Mouse (Mus musculus) embryonic facial prominence, embryonic 12.5 days (tissue): Measurements from ENCODE around the gene Ddx20. TPM values are rescaled to one million over a fixed set of nuclear protein-coding genes. Genes with fewer than 3 reads are reported as not detected.
A peak's percentile ranks its signal among the peaks of the same experiment; 100 is the strongest.

Source experiments
- ATAC-seq: fragments of 200-750 bp; cut with Nextera tagmentation; 2 replicates; pipeline ENCODE4 v1.8.0; 2017; ENCODE audit not compliant: insufficient number of reproducible peaks, insufficient read depth, low FRiP score, low TSS enrichment
- H3K27ac ChIP-seq: fragments of 300-500 bp; sonication (generic); 2 replicates; pipeline ENCODE4 v1.5.1; 2016; ENCODE audit warnings: mild to moderate bottlenecking
- H3K27me3 ChIP-seq: fragments of 300-500 bp; sonication (generic); 2 replicates; pipeline ENCODE4 v1.6.1; 2016; ENCODE audit warnings: mild to moderate bottlenecking, moderate library complexity
- H3K36me3 ChIP-seq: fragments of 300-500 bp; sonication (generic); 2 replicates; pipeline ENCODE4 v1.6.1; 2016; ENCODE audit warnings: mild to moderate bottlenecking
- H3K4me1 ChIP-seq: fragments of 300-500 bp; sonication (generic); 2 replicates; pipeline ENCODE4 v1.6.1; 2016
- H3K4me2 ChIP-seq: fragments of 300-500 bp; sonication (generic); replicated peaks from 2 replicates; pipeline ENCODE4 v1.6.1; 2016; ENCODE audit warnings: mild to moderate bottlenecking, moderate library complexity
- H3K4me3 ChIP-seq: fragments of 300-500 bp; sonication (generic); 2 replicates; pipeline ENCODE4 v1.5.1; 2016; ENCODE audit warnings: mild to moderate bottlenecking
- H3K9ac ChIP-seq: fragments of 300-500 bp; sonication (generic); 2 replicates; pipeline ENCODE4 v1.6.1; 2016; ENCODE audit warnings: mild to moderate bottlenecking, moderate library complexity
- H3K9me3 ChIP-seq: fragments of 300-500 bp; sonication (generic); 2 replicates; pipeline ENCODE4 v1.6.1; 2016; ENCODE audit warnings: mild to moderate bottlenecking, moderate library complexity
- WGBS: fragments of 180-500 bp; shearing (Covaris S2); methylation state at CpG from one replicate; pipeline ENCODE4 v1.1.7; 2016; 5-methylcytosine and 5-hydroxymethylcytosine counted together
- polyA plus RNA-seq: library from polyadenylated mRNA; unstranded; fragments of >200 nt; fragmentation: Nextera tagmentation; extraction: Ambion mirVana; gene quantifications from 2 replicates; pipeline ENCODE4 v1.2.1, GENCODE M21; 2016

The Ddx20 gene
- polyA plus RNA-seq, 1 experiment from 2014 or later, result 45.8 TPM

DNA sequence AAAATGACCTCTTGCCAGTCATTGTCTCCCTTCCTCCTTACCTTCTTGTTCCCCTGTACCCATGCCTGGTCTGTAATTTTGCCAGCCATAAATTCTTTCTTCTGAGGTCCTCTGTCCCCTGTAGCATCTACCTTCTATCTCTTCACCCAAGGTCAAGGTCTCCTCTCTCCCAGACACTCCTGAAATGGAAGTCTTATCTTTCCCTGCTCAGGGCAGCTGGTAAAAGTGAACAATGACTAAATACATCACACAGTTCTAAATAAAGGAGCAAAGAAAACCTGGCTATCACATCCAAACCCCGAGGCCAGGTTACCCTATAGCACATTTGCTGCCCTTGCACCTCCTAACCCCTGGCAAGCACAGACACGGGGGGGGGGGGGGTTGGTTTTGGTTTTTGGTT is 26.8 kb downstream of the Ddx20 start:
- no peak for ATAC-seq
- 52% methylated on average over 2 of the region's 2 CpGs for WGBS
- H3K27ac ChIP-seq, result no peak overlapping the region
- H3K36me3 ChIP-seq, result no peaks in the 10 kb centered on the region
- no peaks in the 10 kb centered on the region for H3K9me3 ChIP-seq
- H3K9ac ChIP-seq, result no peak overlapping the region
- H3K4me1 ChIP-seq, result no peaks in the 10 kb centered on the region
- H3K4me3 ChIP-seq, result no peak overlapping the region
- no peak overlapping the region for H3K4me2 ChIP-seq
- H3K27me3 ChIP-seq, result no peaks in the 10 kb centered on the region

- no peak overlapping the region for H3K4me2 ChIP-seq
- H3K9ac ChIP-seq, result no peak overlapping the region
- no peaks in the 10 kb centered on the region for H3K4me1 ChIP-seq
- no peaks in the 10 kb centered on the region for H3K27me3 ChIP-seq
- H3K4me3 ChIP-seq, result no peak overlapping the region
- no peaks in the 10 kb centered on the region for H3K9me3 ChIP-seq
- no peak overlapping the region for H3K27ac ChIP-seq
- WGBS, result 87% methylated on average over 11 of the region's 11 CpGs
- no peaks in the 10 kb centered on the region for H3K36me3 ChIP-seq
- no peak for ATAC-seq
These were observed 32.3 kb downstream of the Ddx20 start for GRCm38 (mm10) chr3:105655031-105655585.

- Histone ChIP-seq H3K4me1 (no peaks in the 10 kb centered on the region), H3K4me3 (no peak overlapping the region), H3K27me3 (no peaks in the 10 kb centered on the region), H3K27ac (no peak overlapping the region), H3K9ac (no peak overlapping the region), H3K4me2 (no peak overlapping the region), H3K9me3 (no peaks in the 10 kb centered on the region), H3K36me3 (no peaks in the 10 kb centered on the region)
- ATAC-seq, result no peak
- WGBS, result 90% methylated on average over 13 of the region's 13 CpGs
These were observed 33.6 kb downstream of the Ddx20 start for GRCm38 (mm10) chr3:105653544-105654380.

- H3K9ac ChIP-seq, result no peak overlapping the region
- H3K4me2 ChIP-seq, result no peak overlapping the region
- H3K27ac ChIP-seq, result no peak overlapping the region
- H3K4me3 ChIP-seq, result no peak overlapping the region
- H3K9me3 ChIP-seq, result no peaks in the 10 kb centered on the region
- no peaks in the 10 kb centered on the region for H3K27me3 ChIP-seq
- no peaks in the 10 kb centered on the region for H3K4me1 ChIP-seq
- 0 out of 2 replicates have a peak, but pooled peaks have one; percentile 38 for ATAC-seq
- 69% methylated on average over 8 of the region's 8 CpGs for WGBS
- H3K36me3 ChIP-seq, result no peaks in the 10 kb centered on the region
These were observed 38.3 kb downstream of the Ddx20 start for GRCm38 (mm10) chr3:105648889-105649567.

DNA sequence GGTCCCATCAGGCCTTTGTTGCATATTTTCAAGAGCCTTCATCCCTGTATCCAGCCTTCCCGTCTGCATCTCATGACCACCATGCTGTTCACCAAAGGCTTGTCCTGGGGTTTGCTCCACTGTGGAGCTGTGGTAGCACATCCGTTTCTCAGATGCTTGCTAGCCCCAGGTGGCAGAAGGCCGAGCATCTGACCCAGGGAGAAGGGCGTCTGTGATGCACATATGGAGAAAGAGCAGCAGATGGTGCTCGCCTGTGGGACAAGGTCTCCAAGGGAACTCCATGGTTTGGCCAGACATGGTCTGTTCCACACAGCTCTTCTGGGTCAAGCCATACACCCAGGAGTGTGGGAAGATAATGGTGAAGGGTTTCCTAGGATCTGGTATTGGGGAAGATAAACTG is 43.8 kb downstream of the Ddx20 start:
- no peaks in the 10 kb centered on the region for H3K36me3 ChIP-seq
- no peaks in the 10 kb centered on the region for H3K4me1 ChIP-seq
- ATAC-seq, result no peak
- no peak overlapping the region for H3K4me2 ChIP-seq
- no peak overlapping the region for H3K4me3 ChIP-seq
- no peaks in the 10 kb centered on the region for H3K9me3 ChIP-seq
- no peaks in the 10 kb centered on the region for H3K27me3 ChIP-seq
- WGBS, result 73% methylated on average over 5 of the region's 5 CpGs
- no peak overlapping the region for H3K9ac ChIP-seq
- H3K27ac ChIP-seq, result no peak overlapping the region

- WGBS, result 42% methylated on average over 1 of the region's 1 CpGs
- H3K27me3 ChIP-seq, result no peaks in the 10 kb centered on the region
- H3K36me3 ChIP-seq, result no peaks in the 10 kb centered on the region
- no peak overlapping the region for H3K27ac ChIP-seq
- no peak overlapping the region for H3K4me3 ChIP-seq
- no peak overlapping the region for H3K9ac ChIP-seq
- no peak for ATAC-seq
- H3K4me1 ChIP-seq, result no peaks in the 10 kb centered on the region
- no peak overlapping the region for H3K4me2 ChIP-seq
- H3K9me3 ChIP-seq, result no peaks in the 10 kb centered on the region
These were observed 45.2 kb downstream of the Ddx20 start for GRCm38 (mm10) chr3:105642186-105642585.

DNA sequence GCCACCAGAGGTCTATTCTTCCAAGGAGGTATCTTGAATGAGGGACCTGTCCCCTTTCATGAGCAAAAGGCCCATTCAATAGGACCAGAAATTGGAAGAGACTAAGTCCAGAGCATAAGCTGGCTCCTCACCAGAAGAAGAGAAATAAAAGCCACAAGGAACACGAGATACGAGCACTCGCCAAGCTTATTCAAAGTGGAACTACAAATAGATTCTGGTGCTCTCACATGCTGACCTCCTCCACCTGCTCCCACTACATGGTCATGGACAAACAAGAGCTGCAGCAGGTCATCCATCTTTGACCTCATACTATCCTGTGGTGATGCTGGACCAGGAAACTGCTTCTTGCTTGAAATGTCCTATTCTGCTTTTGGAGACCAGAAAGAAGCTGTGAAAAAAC is 54.4 kb downstream of the Ddx20 start:
- Histone ChIP-seq H3K27ac (no peak overlapping the region), H3K4me2 (no peak overlapping the region), H3K9me3 (no peaks in the 10 kb centered on the region), H3K4me3 (no peak overlapping the region), H3K4me1 (no peaks in the 10 kb centered on the region), H3K9ac (no peak overlapping the region), H3K27me3 (no peaks in the 10 kb centered on the region), H3K36me3 (no peaks in the 10 kb centered on the region)
- no peak for ATAC-seq
- WGBS, result 95% methylated on average over 3 of the region's 3 CpGs

DNA sequence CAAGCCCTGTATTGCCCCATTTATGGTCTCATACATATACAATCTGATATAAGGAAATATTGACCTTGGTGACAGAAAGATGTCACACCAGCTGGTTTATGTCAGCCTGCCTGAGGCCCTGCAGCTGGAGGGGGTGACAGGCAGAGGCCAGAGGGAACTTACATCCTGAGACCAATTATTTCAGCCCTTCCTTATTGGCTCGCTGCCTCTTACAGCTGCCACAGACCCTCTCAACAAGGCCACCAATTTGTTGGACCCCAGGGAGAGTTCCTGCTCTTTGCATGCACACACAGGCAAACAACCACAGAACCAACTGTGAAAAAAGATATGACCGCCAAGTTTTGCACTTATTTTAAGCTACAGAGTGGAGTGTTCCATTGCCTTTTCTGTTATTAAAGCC is 55.1 kb downstream of the Ddx20 start:
- WGBS, result 58% methylated on average over 2 of the region's 2 CpGs
- H3K9ac ChIP-seq, result no peak overlapping the region
- H3K4me2 ChIP-seq, result no peak overlapping the region
- no peak overlapping the region for H3K27ac ChIP-seq
- no peaks in the 10 kb centered on the region for H3K36me3 ChIP-seq
- H3K27me3 ChIP-seq, result no peaks in the 10 kb centered on the region
- ATAC-seq, result no peak
- H3K4me1 ChIP-seq, result no peaks in the 10 kb centered on the region
- H3K4me3 ChIP-seq, result no peak overlapping the region
- H3K9me3 ChIP-seq, result no peaks in the 10 kb centered on the region

Other genes with a start within 250 kb of the Ddx20 start
- gene Kcnd3, start 235.2 kb downstream of the Ddx20 start, polyA plus RNA-seq, result 1.0 and 1.1 TPM in 2 replicates
- gene Inka2, start 17.0 kb upstream of the Ddx20 start, polyA plus RNA-seq, result 2.5 and 3.1 TPM in 2 replicates
- gene Rap1a, start 113.8 kb upstream of the Ddx20 start, polyA plus RNA-seq, result 82.1 and 83.4 TPM in 2 replicates
- 0.26 TPM in 1 of 2 replicates, not detected in the other for gene Adora3, start 183.3 kb upstream of the Ddx20 start, polyA plus RNA-seq
- gene Tmigd3, start 183.3 kb upstream of the Ddx20 start, polyA plus RNA-seq, result not detected in 2 replicates
- 0.33 and 0.46 TPM in 2 replicates for gene I830077J02Rik, start 245.1 kb upstream of the Ddx20 start, polyA plus RNA-seq